Mouse (Mus musculus): ENCODE measurements around the gene Csrnp2. TPM values are rescaled to one million over a fixed set of nuclear protein-coding genes. Genes with fewer than 3 reads are reported as not detected.

Csrnp2 gene
- total and polyA plus RNA-seq, 3 experiments, result 2.3 to 3.5 (median 2.3) TPM

DNA sequence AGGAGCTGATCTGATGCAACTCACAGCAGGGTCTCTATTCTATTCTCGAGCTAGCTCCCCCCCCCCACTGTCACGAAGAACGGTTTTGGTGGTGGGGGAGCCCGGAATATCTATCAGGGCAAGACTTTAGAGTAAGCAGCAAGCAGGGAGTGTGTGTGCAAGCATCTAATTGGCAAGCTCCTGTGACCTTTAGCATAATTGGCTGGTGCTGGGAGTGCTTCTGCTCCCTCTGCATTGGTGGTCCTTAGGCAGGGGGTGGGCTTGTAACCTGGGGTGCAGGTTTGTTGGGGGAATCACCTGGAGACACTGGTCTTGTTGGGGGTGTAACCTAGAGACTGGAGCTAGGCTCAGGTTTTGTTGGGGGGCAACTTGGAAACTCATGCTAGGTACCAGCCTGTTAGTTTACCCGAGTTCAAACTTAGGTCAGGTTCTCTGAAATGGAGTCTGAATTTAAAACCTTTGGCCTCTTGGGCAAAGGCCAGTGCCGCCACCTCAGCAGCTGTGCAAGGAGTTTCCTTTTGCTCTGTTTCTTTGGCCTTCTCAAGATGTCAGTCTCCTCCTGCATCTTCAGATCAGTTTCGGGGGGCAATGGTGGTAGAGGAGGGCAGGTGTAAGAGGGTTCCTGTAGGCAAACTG lies 38.8 kb downstream of the Csrnp2 start:
- Histone ChIP-seq H3K9me3 (replicated peaks; ENCODE audit: low read length) (no peaks in the 10 kb centered on the region), H3K27ac (ENCODE audit: insufficient read depth, low read depth) (no peak overlapping the region), H3K4me3 (replicated peaks in 1 of 3; ENCODE audit: low read depth in 2 of 3, low read length in 2 of 3, poor library complexity in 1 of 3) (no peak overlapping the region), H3K4me2 (ENCODE audit: insufficient read depth, low read depth, poor library complexity, severe bottlenecking) (no peak overlapping the region), H3K27me3 (replicated peaks) (peaks cover 3% of the 10 kb centered on the region), H3K79me2 (replicated peaks; ENCODE audit: control insufficient read depth, extremely low read depth, insufficient read depth, poor library complexity, severe bottlenecking) (no peaks in the 10 kb centered on the region), H3K9ac (ENCODE audit: insufficient read depth, low read depth) (no peak overlapping the region), H3K36me3 (replicated peaks in 1 of 2; ENCODE audit: control insufficient read depth in 1 of 2, insufficient read depth in 1 of 2, low read length in 1 of 2) (no peaks in the 10 kb centered on the region), H3K4me1 (ENCODE audit: control insufficient read depth in 1 of 2, insufficient read depth in 2 of 2) (peaks cover 4 to 22% of the 10 kb centered on the region in 2 experiments)
- in situ Hi-C loops (cut with MboI; ENCODE audit: low pct_ligation_motif_present, low pct_unique_long_range_greater_than_20kb, low sequenced_read_pairs) (no loop called here), dilution Hi-C loops (cut with MboI; ENCODE audit: extremely low pct_ligation_motif_present, extremely low pct_unique_long_range_greater_than_20kb, low sequenced_read_pairs) (no loop called here)
- DNase-seq (ENCODE audit: extremely low read depth), result no peak
- TF ChIP-seq MAZ (IDR thresholded peaks at IDR 0.05; ENCODE audit: low read depth, low read length) (no peak), GABPA (IDR thresholded peaks at IDR 0.05; ENCODE audit: insufficient replicate concordance, low read depth, low read length) (no peak), USF1 (IDR thresholded peaks at IDR 0.05; ENCODE audit: low read depth, low read length) (no peak), IRF4 (IDR thresholded peaks at IDR 0.05; ENCODE audit: low read depth, low read length) (no peak), NRF1 (IDR thresholded peaks at IDR 0.05; ENCODE audit: low read depth, low read length) (no peak), HCFC1 (IDR thresholded peaks at IDR 0.05; ENCODE audit: low read depth, low read length) (no peak)

DNA sequence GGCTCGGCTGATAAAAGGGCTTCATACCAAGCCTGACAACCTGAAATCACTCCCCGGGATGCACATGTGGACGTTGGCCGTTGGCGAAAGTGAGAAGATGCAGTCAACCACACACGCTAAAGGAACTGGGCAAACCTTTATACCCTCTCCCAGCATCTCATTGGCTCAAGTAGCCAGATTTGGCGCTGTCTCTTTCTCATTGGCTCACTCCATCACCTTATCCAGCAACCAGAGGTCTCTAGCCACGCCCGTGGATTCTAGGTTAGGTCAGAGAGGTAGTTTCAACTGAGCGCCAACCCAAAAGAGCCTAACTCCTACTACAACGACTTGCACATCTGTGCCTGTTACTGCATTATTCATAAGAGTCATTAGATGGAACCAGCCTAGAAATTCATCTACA lies 42.8 kb downstream of the Csrnp2 start:
- no peak overlapping the region for H3K27ac ChIP-seq (ENCODE audit: insufficient read depth, low read depth)
- no peak overlapping the region for H3K9ac ChIP-seq (ENCODE audit: insufficient read depth, low read depth)
- dilution Hi-C loops (cut with MboI; ENCODE audit: extremely low pct_ligation_motif_present, extremely low pct_unique_long_range_greater_than_20kb, low sequenced_read_pairs), result no loop called here
- H3K27me3 ChIP-seq (replicated peaks), result no peaks in the 10 kb centered on the region
- peaks cover 0 to 22% of the 10 kb centered on the region in 2 experiments; a peak in 3 of 4 replicates for H3K4me1 ChIP-seq (ENCODE audit: control insufficient read depth in 1 of 2, insufficient read depth in 2 of 2)
- no peak overlapping the region for H3K4me3 ChIP-seq (replicated peaks in 1 of 3; ENCODE audit: low read depth in 2 of 3, low read length in 2 of 3, poor library complexity in 1 of 3)
- DNase-seq (ENCODE audit: extremely low read depth), result no peak
- TF ChIP-seq NRF1 (IDR thresholded peaks at IDR 0.05; ENCODE audit: low read depth, low read length), result no peak
- no peak for TF ChIP-seq POLR2AphosphoS2 (IDR thresholded peaks at IDR 0.05; ENCODE audit: low read depth, low read length)
- no peak for TF ChIP-seq MEF2A (IDR thresholded peaks at IDR 0.05; ENCODE audit: borderline replicate concordance, low read depth, low read length)
- no peak for TF ChIP-seq CTCF (conservative IDR thresholded peaks at IDR 0.05 in 1 of 2, IDR thresholded peaks at IDR 0.05 in 1 of 2; ENCODE audit: low read depth in 2 of 2, low read length in 2 of 2)
- TF ChIP-seq JUND (conservative IDR thresholded peaks at IDR 0.05; ENCODE audit: low read depth, low read length), result no peak
- no peak for TF ChIP-seq ZNF384 (IDR thresholded peaks at IDR 0.05; ENCODE audit: low read depth, low read length)
- no peak for TF ChIP-seq TBP (conservative IDR thresholded peaks at IDR 0.05; ENCODE audit: low read depth, low read length)
- no peak for TF ChIP-seq ETS1 (conservative IDR thresholded peaks at IDR 0.05; ENCODE audit: low read depth, low read length)
- no peak for TF ChIP-seq HCFC1 (IDR thresholded peaks at IDR 0.05; ENCODE audit: low read depth, low read length)
- TF ChIP-seq MXI1 (IDR thresholded peaks at IDR 0.05; ENCODE audit: low read depth, low read length), result no peak
- TF ChIP-seq POLR2A (IDR thresholded peaks at IDR 0.05; ENCODE audit: low read depth, low read length), result no peak
- TF ChIP-seq GABPA (IDR thresholded peaks at IDR 0.05; ENCODE audit: insufficient replicate concordance, low read depth, low read length), result no peak
- TF ChIP-seq IRF4 (IDR thresholded peaks at IDR 0.05; ENCODE audit: low read depth, low read length), result no peak
- H3K9me3 ChIP-seq (replicated peaks; ENCODE audit: low read length), result peaks cover 3% of the 10 kb centered on the region
- in situ Hi-C loops (cut with MboI; ENCODE audit: low pct_ligation_motif_present, low pct_unique_long_range_greater_than_20kb, low sequenced_read_pairs), result loop anchor here (5.0 kb wide), 1 partner anchor 70 kb away; no protein-coding TSS in a partner anchor
- no peaks in the 10 kb centered on the region for H3K36me3 ChIP-seq (replicated peaks in 1 of 2; ENCODE audit: control insufficient read depth in 1 of 2, insufficient read depth in 1 of 2, low read length in 1 of 2)
- no peaks in the 10 kb centered on the region for H3K79me2 ChIP-seq (replicated peaks; ENCODE audit: control insufficient read depth, extremely low read depth, insufficient read depth, poor library complexity, severe bottlenecking)
- no peak overlapping the region for H3K4me2 ChIP-seq (ENCODE audit: insufficient read depth, low read depth, poor library complexity, severe bottlenecking)

Data from CH12.LX (cell line).